Mouse (Mus musculus) forebrain, postnatal 0 days (tissue): ENCODE data around the gene Synj2bp. TPM values are rescaled to one million over a fixed set of nuclear protein-coding genes. Genes with fewer than 3 reads are reported as not detected.
"Not testable (repeated sequence)": the region's sequence is repeated elsewhere in the genome, so short reads cannot be mapped to it uniquely, and the experiment has no call there.

ENCODE experiments used
- ATAC-seq: fragments of 200-750 bp; cut with Nextera tagmentation; 2 replicates; pipeline ENCODE4 v1.8.0; 2017; ENCODE audit warnings: mild to moderate bottlenecking, moderate library complexity
- DNase-seq: peaks from one replicate; pipeline ENCODE4 v3.0.0-alpha.2; 2015
- H3K27ac ChIP-seq: fragments of 300-500 bp; sonication (generic); 2 replicates; pipeline ENCODE4 v1.5.1; 2014; ENCODE audit warnings: low read depth, mild to moderate bottlenecking, antibody characterized with exemption, low read length, moderate library complexity, mixed read lengths
- H3K27me3 ChIP-seq: fragments of 300-500 bp; sonication (generic); 2 replicates; pipeline ENCODE4 v1.6.1; 2014; ENCODE audit warnings: mild to moderate bottlenecking, low read length, mixed read lengths; ENCODE audit not compliant: insufficient read depth
- H3K36me3 ChIP-seq: fragments of 300-500 bp; sonication (generic); 2 replicates; pipeline ENCODE4 v1.6.1; 2014; ENCODE audit warnings: mild to moderate bottlenecking, moderate library complexity; ENCODE audit not compliant: insufficient read depth
- H3K4me1 ChIP-seq: fragments of 300-500 bp; sonication (generic); 2 replicates; pipeline ENCODE4 v1.6.1; 2014; ENCODE audit warnings: antibody characterized with exemption; ENCODE audit not compliant: insufficient read depth
- H3K4me2 ChIP-seq: fragments of 300-500 bp; sonication (generic); 2 replicates; pipeline ENCODE4 v1.6.1; 2014; ENCODE audit warnings: low read depth, mild to moderate bottlenecking, moderate library complexity
- H3K4me3 ChIP-seq: fragments of 300-500 bp; sonication (generic); 2 replicates; pipeline ENCODE4 v1.5.1; 2014; ENCODE audit warnings: low read depth, low read length, mixed read lengths
- H3K9ac ChIP-seq: fragments of 300-500 bp; sonication (generic); 2 replicates; pipeline ENCODE4 v1.6.1; 2014; ENCODE audit warnings: mild to moderate bottlenecking
- H3K9me3 ChIP-seq: fragments of 300-500 bp; sonication (generic); 2 replicates; pipeline ENCODE4 v1.6.1; 2016; ENCODE audit warnings: low read length
- CTCF ChIP-seq: sonication (generic); IDR thresholded peaks from 2 replicates; pipeline ENCODE4 v1.5.1; 2016; ENCODE audit warnings: antibody characterized with exemption, control low read depth, low read depth
- WGBS: fragments of 180-500 bp; shearing (Covaris S2); extraction: QIAGEN DNeasy Blood & Tissue Kit; methylation state at CpG from one replicate; pipeline ENCODE4 v1.1.7; 2014; 5-methylcytosine and 5-hydroxymethylcytosine counted together
- polyA plus RNA-seq: library from polyadenylated mRNA; unstranded; fragments of >200 nt; fragmentation: Nextera tagmentation; extraction: Ambion mirVana; gene quantifications from 2 replicates; pipeline ENCODE4 v1.2.1, GENCODE M21; 2015
- total RNA-seq: library from RNA; depleted of rRNA; stranded (reverse); fragments of >200 nt; gene quantifications from 2 replicates; pipeline ENCODE4 v1.2.3, GENCODE M21; 2014; rRNA removed

Gene Synj2bp
- total and polyA plus RNA-seq, 2 experiments from 2014 or later: 16.3 to 22.5 TPM

- TF ChIP-seq CTCF: no peak
- H3K9ac ChIP-seq: no peak overlapping the region
- H3K4me3 ChIP-seq: no peak overlapping the region
- no peak for DNase-seq
- no peaks in the 10 kb centered on the region for H3K27me3 ChIP-seq
- WGBS: 97% methylated on average over 5 of the region's 5 CpGs
- no peaks in the 10 kb centered on the region for H3K9me3 ChIP-seq
- H3K27ac ChIP-seq: no peak overlapping the region
- H3K36me3 ChIP-seq: 0 out of 2 replicates have a peak, but pooled peaks cover 3% of the 10 kb centered on the region
- no peak for ATAC-seq
- H3K4me2 ChIP-seq: no peak overlapping the region
- no peaks in the 10 kb centered on the region; the same call in 1 of the 2 replicates for H3K4me1 ChIP-seq
Measured at GRCm38 (mm10) chr12:81490491-81490890, 42.2 kb downstream of the Synj2bp start.

GRCm38 (mm10) chr12:81485311-81485710 is 47.4 kb downstream of the Synj2bp start:
- ATAC-seq (no peak), DNase-seq (no peak)
- no peak for TF ChIP-seq CTCF
- 47% methylated on average over 6 of the region's 6 CpGs for whole genome bisulfite sequencing
- Histone ChIP-seq H3K9me3 (no peaks in the 10 kb centered on the region), H3K27ac (peak overlapping the region; percentile 85; the same call in 1 of the 2 replicates), H3K27me3 (no peaks in the 10 kb centered on the region), H3K9ac (peak overlapping the region; percentile 50), H3K4me2 (peak overlapping the region; percentile 58), H3K4me1 (peaks cover 4% of the 10 kb centered on the region), H3K4me3 (peak overlapping the region; percentile 49), H3K36me3 (no peaks in the 10 kb centered on the region)

DNA sequence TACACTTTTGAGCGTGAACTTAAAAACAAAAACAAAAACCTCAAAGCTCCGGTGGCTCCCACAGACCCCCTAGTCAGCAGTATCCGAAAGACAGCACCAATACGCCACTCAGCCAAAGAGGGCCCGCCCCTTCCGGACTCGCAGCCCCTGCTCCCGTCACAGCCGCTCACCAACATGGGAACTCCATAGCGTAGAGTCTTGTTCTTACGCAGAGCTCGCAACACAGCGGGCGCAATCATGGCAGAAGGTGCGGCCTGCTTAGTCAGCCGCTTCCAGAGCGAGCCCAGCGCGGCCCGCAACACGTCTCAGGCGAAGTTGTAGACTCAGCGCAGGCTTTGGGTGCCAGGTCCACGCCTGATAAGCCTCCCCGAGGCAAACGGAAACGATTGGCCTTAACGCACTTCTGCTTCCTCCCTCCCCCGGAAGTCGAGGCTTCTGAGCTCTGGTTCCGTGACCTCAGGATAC is 48.0 kb downstream of the Synj2bp start, which contains the start of gene Cox16:
TSS of gene Cox16 (minus strand) at position 401 of the 465 bp plus-strand sequence.
- ATAC-seq (peak; percentile 99), DNase-seq (peak; percentile 91)
- TF ChIP-seq CTCF: no peak
- peak within 1 kb of the TSS; percentile 50 for H3K9ac ChIP-seq
- H3K9me3 ChIP-seq: no peaks in the 10 kb centered on the region
- no peaks in the 10 kb centered on the region for H3K36me3 ChIP-seq
- peaks cover 4% of the 10 kb centered on the region for H3K4me1 ChIP-seq
- H3K4me2 ChIP-seq: peak within 1 kb of the TSS; percentile 58
- H3K27ac ChIP-seq: peak within 1 kb of the TSS; percentile 85
- peak within 1 kb of the TSS; percentile 49 for H3K4me3 ChIP-seq
- under 1% methylated on average over 31 of the region's 31 CpGs for WGBS
- no peaks in the 10 kb centered on the region for H3K27me3 ChIP-seq

- H3K27ac ChIP-seq: peak overlapping the region; percentile 85; the same call in 1 of the 2 replicates
- H3K4me1 ChIP-seq: peaks cover 4% of the 10 kb centered on the region
- no peak for TF ChIP-seq CTCF
- no peak for DNase-seq
- H3K9me3 ChIP-seq: no peaks in the 10 kb centered on the region
- H3K27me3 ChIP-seq: no peaks in the 10 kb centered on the region
- peak overlapping the region; percentile 58 for H3K4me2 ChIP-seq
- peak overlapping the region; percentile 50 for H3K9ac ChIP-seq
- no peaks in the 10 kb centered on the region for H3K36me3 ChIP-seq
- WGBS: 2% methylated on average over 7 of the region's 7 CpGs
- ATAC-seq: no peak
- H3K4me3 ChIP-seq: peak overlapping the region; percentile 49
Measured at GRCm38 (mm10) chr12:81484212-81484611, 48.5 kb downstream of the Synj2bp start.

- peak; percentile 76 for DNase-seq
Measured at GRCm38 (mm10) chr12:81483656-81484055, 49.1 kb downstream of the Synj2bp start.

DNA sequence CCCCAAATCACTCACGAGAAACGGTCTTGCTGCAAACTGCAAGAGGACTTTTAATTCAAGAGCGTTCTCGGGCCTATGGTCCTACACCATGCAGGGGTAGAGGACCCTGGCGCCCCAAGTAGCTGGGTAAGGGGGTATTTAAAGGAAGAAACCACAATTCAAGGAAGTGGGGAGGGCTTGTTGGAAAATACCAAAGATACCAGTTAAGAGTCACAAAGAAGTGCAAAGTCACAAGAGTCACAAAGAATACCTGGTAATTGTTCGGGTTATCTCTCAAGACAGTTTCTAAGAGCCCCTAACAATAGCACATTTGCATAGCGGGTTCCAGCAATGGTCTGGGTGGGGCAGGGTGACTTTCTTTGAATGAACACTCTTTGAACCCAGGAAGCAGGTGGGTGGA is 73.7 kb downstream of the Synj2bp start:
- 98% methylated on average over 7 of the region's 7 CpGs for WGBS
- not testable (repeated sequence) for H3K4me1 ChIP-seq, H3K27ac ChIP-seq, H3K4me2 ChIP-seq, ATAC-seq, DNase-seq, H3K36me3 ChIP-seq, H3K9me3 ChIP-seq, H3K9ac ChIP-seq, H3K27me3 ChIP-seq, H3K4me3 ChIP-seq

More at GRCm38 (mm10) chr12:81483656-81484055, 49.1 kb downstream of the Synj2bp start:
- H3K9ac ChIP-seq: no peak overlapping the region; the same call in 1 of the 2 replicates
- peaks cover 4% of the 10 kb centered on the region for H3K4me1 ChIP-seq
- peak overlapping the region; percentile 58 for H3K4me2 ChIP-seq
- H3K27me3 ChIP-seq: no peaks in the 10 kb centered on the region
- no peak overlapping the region for H3K27ac ChIP-seq
- H3K4me3 ChIP-seq: peak overlapping the region; percentile 49
- no peak for TF ChIP-seq CTCF
- no peaks in the 10 kb centered on the region for H3K36me3 ChIP-seq
- no peaks in the 10 kb centered on the region for H3K9me3 ChIP-seq
- no peak for ATAC-seq
- WGBS: 38% methylated on average over 17 of the region's 17 CpGs

Other genes starting within 250 kb of the Synj2bp start
- 27.9 and 38.7 TPM in 2 replicates for gene Slc8a3, start 199.7 kb downstream of the Synj2bp start, total RNA-seq
- 5.7 and 10.5 TPM in 2 replicates for gene Slc8a3, start 199.7 kb downstream of the Synj2bp start, polyA plus RNA-seq
- gene Gm4787, start 153.4 kb downstream of the Synj2bp start, total RNA-seq: 0.69 and 1.9 TPM in 2 replicates
- 0.06 TPM in 1 of 2 replicates, not detected in the other for gene Gm4787, start 153.4 kb downstream of the Synj2bp start, polyA plus RNA-seq
- gene Adam4, start 111.0 kb downstream of the Synj2bp start, total RNA-seq: 1.2 and 1.5 TPM in 2 replicates
- 0.10 and 0.13 TPM in 2 replicates for gene Adam4, start 111.0 kb downstream of the Synj2bp start, polyA plus RNA-seq
- gene Cox16, start 47.8 kb downstream of the Synj2bp start, total RNA-seq: 61.3 and 71.2 TPM in 2 replicates
- 126 and 149 TPM in 2 replicates for gene Cox16, start 47.8 kb downstream of the Synj2bp start, polyA plus RNA-seq
- gene Gm20498, start within 50 bp of the Synj2bp start, total RNA-seq: 30.2 and 34.7 TPM in 2 replicates
- 39.2 and 39.7 TPM in 2 replicates for gene Gm20498, start within 50 bp of the Synj2bp start, polyA plus RNA-seq
- 1.2 and 1.4 TPM in 2 replicates for gene Adam21, start 35.6 kb upstream of the Synj2bp start, total RNA-seq
- gene Adam21, start 35.6 kb upstream of the Synj2bp start, polyA plus RNA-seq: 0.31 and 0.38 TPM in 2 replicates
- 33.9 and 43.2 TPM in 2 replicates for gene Med6, start 62.1 kb upstream of the Synj2bp start, total RNA-seq
- gene Med6, start 62.1 kb upstream of the Synj2bp start, polyA plus RNA-seq: 34.6 and 39.3 TPM in 2 replicates
- 54.6 and 64.0 TPM in 2 replicates for gene Ttc9, start 98.3 kb upstream of the Synj2bp start, total RNA-seq
- gene Ttc9, start 98.3 kb upstream of the Synj2bp start, polyA plus RNA-seq: 18.7 and 19.5 TPM in 2 replicates
- gene Map3k9, start 248.3 kb upstream of the Synj2bp start, total RNA-seq: 41.4 and 49.2 TPM in 2 replicates
- gene Map3k9, start 248.3 kb upstream of the Synj2bp start, polyA plus RNA-seq: 4.3 and 6.5 TPM in 2 replicates